9 mouse cellular contexts compared by ENCODE assay signal in the genomic region with DNA sequence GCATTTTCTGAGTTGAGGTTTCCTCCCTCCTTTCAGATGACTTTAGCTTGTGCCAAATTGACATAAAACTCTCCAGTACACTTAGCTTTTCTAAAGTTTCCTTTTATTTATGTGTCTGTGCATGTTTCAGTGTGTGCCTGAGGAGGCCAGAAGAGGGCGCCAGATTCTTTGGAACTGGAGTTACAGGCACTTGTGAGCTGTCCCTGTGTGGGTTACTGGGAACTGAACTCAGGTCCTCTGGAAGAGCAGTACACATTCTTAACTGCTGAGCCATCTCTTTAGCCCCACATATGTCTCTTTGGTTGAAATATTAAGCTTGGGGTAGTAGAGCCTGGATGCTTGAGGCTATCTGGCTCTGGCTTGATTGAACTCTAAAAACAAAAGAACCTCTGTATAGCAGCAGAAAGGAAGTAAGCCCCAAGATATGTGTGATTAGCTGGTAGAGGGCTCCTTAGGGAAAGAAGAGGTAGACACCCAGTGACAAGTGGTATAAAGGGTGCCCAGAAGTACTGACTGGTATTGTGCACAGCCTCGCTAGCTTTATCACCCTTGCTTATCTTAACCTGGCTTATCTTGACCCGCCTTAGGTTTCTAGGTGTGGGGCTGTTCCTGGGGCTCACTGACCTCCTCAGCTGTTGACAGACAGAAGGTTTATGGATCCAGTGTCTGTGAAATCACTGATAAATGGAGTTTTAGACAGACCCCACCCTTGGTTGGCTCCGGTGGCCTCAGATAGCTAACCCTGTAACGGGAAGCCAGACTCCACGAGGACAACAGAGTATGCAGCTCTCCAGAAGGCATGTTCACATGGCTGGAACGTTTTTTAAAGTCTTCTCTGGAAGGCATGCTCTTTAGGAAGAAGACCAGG. TPM values are rescaled to one million over a fixed set of nuclear protein-coding genes. Genes with fewer than 3 reads are reported as not detected.
DNase-seq lines count a peak whose midpoint lies in the region; ATAC-seq lines count a peak whose summit lies in the region.
"Had no signal": no experiment of that assay in that cellular context is flagged by ENCODE, and none has a peak within 500 bp of the region (broad histone marks: within the 10 kb centered on the region; RNA-seq: fewer than 3 reads in every experiment).

No protein-coding gene starts in this region.

- no peaks in the 10 kb centered on the region for H3K36me3 ChIP-seq in heart, embryonic 12.5 days
- peaks cover 6% of the 10 kb centered on the region for H3K36me3 ChIP-seq in liver, embryonic 13.5 days

- DNase-seq in heart, adult 9 months (ENCODE audit: low spot score in 2 of 2), result no peak
- DNase-seq in A20 (ENCODE audit: low read depth, low spot score), result peak; percentile 42
- DNase-seq in c-Kit-positive CD71-positive TER-119-negative erythroid progenitor cells, embryonic 14.5 days (ENCODE audit: low read depth), result peak; percentile 81
- DNase-seq in liver, embryonic 13.5 days, result peak; percentile 85
- DNase-seq in layer of hippocampus, adult 9-10 months (ENCODE audit: low spot score), result no peak
- no peak for DNase-seq in kidney, postnatal 4 days
- no peak for DNase-seq in kidney, postnatal 25 days

- H3K9me3 ChIP-seq in heart, embryonic 12.5 days (replicated peaks), result no peaks in the 10 kb centered on the region
- H3K9me3 ChIP-seq in liver, embryonic 13.5 days (replicated peaks), result no peaks in the 10 kb centered on the region
- H3K9me3 ChIP-seq: neural tube, embryonic 13.5 days had no signal

- H3K4me1 ChIP-seq in heart, embryonic 12.5 days (replicated peaks), result peaks cover 10% of the 10 kb centered on the region
- peaks cover 81% of the 10 kb centered on the region for H3K4me1 ChIP-seq in liver, embryonic 13.5 days (replicated peaks)
- H3K4me1 ChIP-seq: neural tube, embryonic 13.5 days had no signal

- H3K9ac ChIP-seq in heart, embryonic 12.5 days, result no peak overlapping the region
- H3K9ac ChIP-seq in liver, embryonic 13.5 days, result peak overlapping the region; percentile 66
- H3K9ac ChIP-seq: neural tube, embryonic 13.5 days had no signal

- H3K4me2 ChIP-seq in heart, embryonic 12.5 days, result no peak overlapping the region
- H3K4me2 ChIP-seq in liver, embryonic 13.5 days, result peak overlapping the region; percentile 60
- H3K4me2 ChIP-seq: neural tube, embryonic 13.5 days had no signal

- H3K4me3 ChIP-seq in heart, embryonic 12.5 days, result no peak overlapping the region
- peak overlapping the region; percentile 27 for H3K4me3 ChIP-seq in liver, embryonic 13.5 days (replicated peaks)
- H3K4me3 ChIP-seq: neural tube, embryonic 13.5 days had no signal

- H3K27ac ChIP-seq in heart, embryonic 12.5 days (ENCODE audit: poor library complexity, severe bottlenecking), result no peak overlapping the region
- H3K27ac ChIP-seq in liver, embryonic 13.5 days, result peak overlapping the region; percentile 94
- H3K27ac ChIP-seq: neural tube, embryonic 13.5 days had no signal

- ATAC-seq in heart, embryonic 12.5 days (ENCODE audit: insufficient number of reproducible peaks, low FRiP score), result peak; percentile 56; the same call in 1 of the 2 replicates
- ATAC-seq in liver, embryonic 13.5 days (ENCODE audit: low read depth), result peak; percentile 93

- H3K27me3 ChIP-seq in heart, embryonic 12.5 days (replicated peaks), result no peaks in the 10 kb centered on the region
- H3K27me3 ChIP-seq in liver, embryonic 13.5 days, result no peaks in the 10 kb centered on the region
- H3K27me3 ChIP-seq: neural tube, embryonic 13.5 days had no signal

- 10% methylated on average over 7 of the region's 7 CpGs for WGBS in heart, embryonic 12.5 days
- 7% methylated on average over 7 of the region's 7 CpGs for WGBS in liver, embryonic 13.5 days (ENCODE audit: insufficient replicate concordance)

RNA-seq across cellular contexts. Expression of gene Sh3bp5l, which starts 22.4 kb away (rescaled TPM):
- polyA plus RNA-seq in heart, embryonic 12.5 days (2016; fragmentation: Nextera tagmentation; extraction: Ambion mirVana), result 26.6 and 27.8 TPM in 2 replicates
- 17.9 and 19.7 TPM in 2 replicates for polyA plus RNA-seq in liver, embryonic 13.5 days (2015; fragmentation: Nextera tagmentation; extraction: Ambion mirVana)

RNA-seq across cellular contexts. Expression of gene Zfp672, which starts 22.8 kb away (rescaled TPM):
- 32.4 and 33.6 TPM in 2 replicates for polyA plus RNA-seq in heart, embryonic 12.5 days (2016; fragmentation: Nextera tagmentation; extraction: Ambion mirVana)
- 40.5 and 47.7 TPM in 2 replicates for polyA plus RNA-seq in liver, embryonic 13.5 days (2015; fragmentation: Nextera tagmentation; extraction: Ambion mirVana)

RNA-seq across cellular contexts. Expression of gene Lypd8, which starts 25.9 kb away (rescaled TPM):
- not detected in 2 replicates for polyA plus RNA-seq in heart, embryonic 12.5 days (2016; fragmentation: Nextera tagmentation; extraction: Ambion mirVana)
- 0.39 TPM in 1 of 2 replicates, not detected in the other for polyA plus RNA-seq in liver, embryonic 13.5 days (2015; fragmentation: Nextera tagmentation; extraction: Ambion mirVana)
- polyA plus RNA-seq: neural tube, embryonic 13.5 days had no signal

RNA-seq across cellular contexts. Expression of gene Zfp692, which starts 46.0 kb away (rescaled TPM):
- 14.9 and 15.5 TPM in 2 replicates for polyA plus RNA-seq in heart, embryonic 12.5 days (2016; fragmentation: Nextera tagmentation; extraction: Ambion mirVana)
- 12.2 and 12.6 TPM in 2 replicates for polyA plus RNA-seq in liver, embryonic 13.5 days (2015; fragmentation: Nextera tagmentation; extraction: Ambion mirVana)

Comparison
In these comparisons a context has a peak if more than half of its experiments do, and no peak if none do; other contexts are left out.
1. DNase-seq: peak in A20 (single experiment), c-Kit-positive CD71-positive TER-119-negative erythroid progenitor cells, embryonic 14.5 days (single experiment) and liver, embryonic 13.5 days (single experiment); none in heart, adult 9 months (0 of 2), layer of hippocampus, adult 9-10 months (single experiment), kidney, postnatal 4 days (0 of 2) and kidney, postnatal 25 days (0 of 2).